Mouse (Mus musculus) splenic B cell, adult 2 months (primary cell): ENCODE results near the gene Trpc7.

Experiments used
- DNase-seq: peaks from one replicate; pipeline ENCODE4 v3.0.0-alpha.2; 2011; ENCODE audit warnings: low read depth, low spot score
- H3K27me3 ChIP-seq: 2 replicates; pipeline ENCODE4 v1.6.1; 2012; ENCODE audit warnings: mild to moderate bottlenecking, low read length, moderate library complexity, mixed read lengths; ENCODE audit not compliant: control insufficient read depth, poor library complexity, insufficient read depth, severe bottlenecking
- H3K36me3 ChIP-seq: 2 replicates; pipeline ENCODE4 v1.6.1; 2012; ENCODE audit warnings: mild to moderate bottlenecking, low read length, moderate library complexity, mixed read lengths; ENCODE audit not compliant: control insufficient read depth, poor library complexity, insufficient read depth, severe bottlenecking

The Trpc7 gene

DNA sequence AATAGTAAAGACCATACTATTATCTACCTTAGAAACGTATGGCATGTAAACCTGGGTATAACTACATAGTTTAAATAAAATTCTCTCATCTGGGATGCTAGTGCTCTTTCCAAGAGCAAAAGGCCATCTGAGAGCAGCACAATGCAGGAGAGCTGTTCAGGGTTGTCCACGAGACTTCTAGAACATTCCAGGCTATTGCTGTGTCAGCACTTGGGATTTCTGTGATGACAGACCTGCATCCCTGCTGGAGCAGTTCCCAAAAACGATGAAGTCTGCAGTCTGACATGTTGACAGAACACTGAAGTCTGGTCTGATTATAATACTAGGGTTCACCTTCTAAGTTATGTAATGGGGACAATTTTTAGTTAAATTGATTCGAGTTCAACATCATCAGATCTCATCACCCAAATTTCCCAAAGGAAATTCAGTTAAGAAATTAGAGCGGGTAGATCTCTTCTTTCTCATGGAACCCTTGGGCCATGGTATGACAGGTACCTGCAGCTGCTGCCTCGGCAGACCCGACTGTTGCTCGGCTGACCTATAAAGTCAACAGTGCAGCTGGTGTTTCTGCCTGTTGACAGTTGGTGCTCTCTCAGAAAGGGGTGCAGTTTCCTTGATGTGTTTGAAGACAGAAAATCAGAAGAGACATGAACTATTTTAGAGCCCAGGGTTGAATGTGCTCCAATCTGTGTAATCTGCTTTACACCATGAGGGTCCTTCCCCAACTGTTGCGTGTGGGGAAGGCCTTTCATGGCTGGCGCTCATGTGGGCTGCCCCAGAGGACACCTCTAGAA lies 148.9 kb downstream of the Trpc7 start:
- no peak for DNase-seq
- Histone ChIP-seq H3K36me3 (no peaks in the 10 kb centered on the region), H3K27me3 (no peaks in the 10 kb centered on the region)

DNA sequence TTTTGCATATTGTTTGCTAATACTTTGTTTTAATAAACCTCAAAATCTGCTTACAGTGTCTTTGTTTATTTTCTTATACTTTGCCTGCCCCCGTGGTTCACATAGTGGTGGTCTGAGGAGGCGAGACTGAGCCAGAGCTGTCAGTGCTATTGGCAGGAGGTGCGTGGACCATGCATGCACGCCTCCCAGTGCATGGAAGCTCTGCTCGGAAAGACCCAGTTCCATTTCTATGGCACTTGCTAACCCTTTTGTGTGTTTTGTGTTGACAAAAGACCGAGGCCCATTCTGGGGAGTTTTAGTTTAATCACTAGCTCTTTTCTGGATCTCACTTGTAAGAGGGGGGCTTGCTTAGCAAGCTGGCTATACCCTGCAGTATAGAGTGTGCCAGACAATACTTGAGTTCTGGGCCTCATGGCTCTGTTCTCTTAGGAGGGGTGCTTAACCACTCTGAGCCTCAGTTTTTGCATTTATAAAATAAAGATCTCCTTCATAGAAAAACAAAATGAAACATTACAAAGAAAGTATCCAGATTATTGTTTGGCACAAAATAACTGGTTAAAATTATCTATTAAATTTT lies 153.4 kb downstream of the Trpc7 start:
- peaks cover 8% of the 10 kb centered on the region; the same call in 1 of the 2 replicates for H3K36me3 ChIP-seq
- DNase-seq = no peak
- H3K27me3 ChIP-seq = no peaks in the 10 kb centered on the region

DNA sequence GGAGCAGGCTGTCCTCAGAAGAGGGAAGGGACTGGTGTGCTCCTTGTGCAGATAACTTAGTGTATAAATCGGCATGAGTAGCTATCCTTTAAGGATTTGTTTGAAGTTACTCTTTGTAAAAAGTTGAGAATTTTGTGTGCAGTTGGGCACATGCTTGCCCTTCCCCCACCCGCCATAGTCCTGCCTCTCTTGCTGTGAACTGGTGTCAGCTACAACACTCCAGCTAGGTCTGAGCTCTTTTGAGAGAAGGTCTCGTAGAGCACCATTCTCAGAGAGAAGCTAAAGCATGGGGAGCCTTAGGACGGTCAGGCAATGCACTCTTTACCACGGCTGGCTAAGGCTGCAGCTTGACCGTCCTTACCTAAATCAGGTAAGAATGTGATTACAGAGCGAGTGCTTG lies 154.1 kb downstream of the Trpc7 start:
- Histone ChIP-seq H3K36me3 (peaks cover 8% of the 10 kb centered on the region; the same call in 1 of the 2 replicates), H3K27me3 (no peaks in the 10 kb centered on the region)
- no peak for DNase-seq

DNA sequence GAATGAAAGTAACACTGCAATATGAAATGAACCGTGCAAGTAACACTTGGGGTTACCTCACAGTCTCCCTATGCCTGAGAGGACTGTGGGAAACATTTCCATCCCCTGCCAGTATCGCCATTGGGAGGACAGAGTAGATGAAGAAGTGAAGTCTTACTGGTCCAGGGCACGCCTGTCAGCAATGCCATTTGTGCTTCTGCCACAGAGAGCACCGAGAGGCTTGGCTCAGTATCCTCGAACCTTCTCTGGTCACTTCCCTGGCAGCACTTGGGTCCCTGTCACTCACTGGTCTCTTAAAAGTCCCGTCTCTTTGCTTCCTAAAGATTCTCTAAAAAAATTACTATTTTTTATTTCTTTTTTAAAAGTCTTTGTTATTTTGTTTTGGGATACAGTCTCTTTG lies 155.3 kb downstream of the Trpc7 start:
- Histone ChIP-seq H3K36me3 (peaks cover 8% of the 10 kb centered on the region; the same call in 1 of the 2 replicates), H3K27me3 (no peaks in the 10 kb centered on the region)
- DNase-seq = no peak

DNA sequence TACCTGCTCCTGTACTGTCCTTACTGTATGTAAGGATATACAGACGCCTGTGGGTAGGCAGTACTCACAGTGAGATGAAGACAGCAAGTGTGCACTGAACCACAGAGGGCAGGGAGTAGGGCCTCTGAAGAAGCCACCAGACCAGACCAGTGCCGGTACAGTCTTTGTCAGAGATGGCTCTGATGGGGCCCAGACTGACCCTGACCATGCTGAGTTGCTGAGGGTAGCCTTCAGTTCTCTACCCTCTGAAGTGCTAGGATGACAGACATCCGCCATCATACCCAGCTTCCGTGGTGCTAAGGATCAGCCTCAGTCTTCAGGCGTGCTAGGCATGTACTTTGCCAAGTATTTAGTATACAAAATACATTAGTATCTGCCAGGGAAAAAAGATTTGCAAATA lies 156.2 kb downstream of the Trpc7 start:
- no peaks in the 10 kb centered on the region for H3K27me3 ChIP-seq
- DNase-seq = no peak
- H3K36me3 ChIP-seq = peaks cover 8% of the 10 kb centered on the region; the same call in 1 of the 2 replicates

DNA sequence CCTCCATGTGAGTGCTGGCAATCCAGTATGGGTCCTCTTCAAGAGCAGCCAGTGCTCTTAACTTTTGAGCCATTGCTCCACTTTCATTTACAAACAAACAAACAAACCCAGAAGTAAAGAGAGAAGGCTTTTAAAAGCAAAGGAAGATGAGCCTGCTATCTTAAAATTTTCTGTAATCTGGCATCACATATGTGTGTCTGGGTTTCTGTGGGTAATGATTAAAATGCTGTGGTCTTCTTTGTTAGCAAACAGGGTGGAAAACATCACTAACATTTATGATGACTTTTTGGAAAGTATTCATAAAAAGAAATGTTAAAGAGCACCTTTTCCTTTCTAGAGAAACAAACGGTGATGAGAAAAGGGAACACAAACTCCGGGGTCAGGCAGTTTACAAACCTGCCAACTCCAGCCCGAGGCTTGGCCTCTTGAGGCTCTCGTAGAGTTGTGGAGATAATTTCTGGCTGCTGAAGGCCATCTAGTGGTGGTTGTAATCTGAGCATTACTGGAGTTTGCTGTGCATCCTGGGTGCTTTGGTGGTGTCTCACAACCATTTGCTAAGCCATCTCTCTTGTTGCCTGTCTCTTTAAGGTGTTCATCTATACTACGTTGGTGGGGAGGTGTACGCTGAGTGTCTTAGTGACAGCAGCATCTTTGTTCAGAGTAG lies 160.4 kb downstream of the Trpc7 start:
- H3K27me3 ChIP-seq = no peaks in the 10 kb centered on the region
- H3K36me3 ChIP-seq = peaks cover 9% of the 10 kb centered on the region; the same call in 1 of the 2 replicates
- DNase-seq = peak; percentile 27

DNA sequence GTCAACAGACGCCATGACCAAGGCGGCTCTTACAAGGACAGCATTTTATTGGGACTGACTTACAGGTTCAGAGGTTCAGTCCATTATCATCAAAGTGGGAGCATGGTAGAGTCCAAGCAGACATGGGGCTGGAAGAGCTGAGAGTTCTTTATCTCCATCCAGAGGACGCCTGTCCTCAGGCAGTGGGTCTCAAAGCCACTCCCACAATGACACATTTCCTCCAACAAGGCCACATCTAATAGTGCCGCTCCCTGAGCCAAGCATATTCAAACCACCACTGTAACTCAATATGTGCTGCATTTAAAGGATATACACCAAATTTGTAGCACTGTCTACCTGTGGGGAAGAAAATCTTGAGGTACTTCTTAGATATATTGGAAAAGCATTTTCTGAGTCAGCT lies 161.2 kb downstream of the Trpc7 start:
- peaks cover 9% of the 10 kb centered on the region; the same call in 1 of the 2 replicates for H3K36me3 ChIP-seq
- no peaks in the 10 kb centered on the region for H3K27me3 ChIP-seq
- DNase-seq = no peak

DNA sequence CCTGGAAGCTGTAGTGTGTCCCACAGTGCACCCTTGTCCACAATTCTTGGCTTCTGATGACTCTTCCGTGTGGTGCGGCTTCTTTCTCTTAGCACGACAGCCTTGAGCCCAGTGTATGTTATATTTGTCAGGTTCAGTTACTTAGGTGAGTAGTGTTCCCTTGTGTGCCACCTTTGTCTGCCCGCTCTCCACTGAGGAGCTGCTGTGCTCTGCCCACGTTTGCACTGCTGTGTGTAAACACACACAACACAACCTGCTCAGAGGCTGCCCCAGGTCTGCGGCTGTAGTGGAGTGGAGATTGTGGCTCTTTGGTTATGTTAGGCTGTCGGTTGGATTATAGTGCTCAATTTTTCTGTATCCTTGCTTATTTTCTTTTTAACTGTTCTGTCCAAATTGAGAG lies 166.7 kb downstream of the Trpc7 start:
- DNase-seq = no peak
- Histone ChIP-seq H3K27me3 (no peaks in the 10 kb centered on the region), H3K36me3 (peaks cover 6% of the 10 kb centered on the region; the same call in 1 of the 2 replicates)

DNA sequence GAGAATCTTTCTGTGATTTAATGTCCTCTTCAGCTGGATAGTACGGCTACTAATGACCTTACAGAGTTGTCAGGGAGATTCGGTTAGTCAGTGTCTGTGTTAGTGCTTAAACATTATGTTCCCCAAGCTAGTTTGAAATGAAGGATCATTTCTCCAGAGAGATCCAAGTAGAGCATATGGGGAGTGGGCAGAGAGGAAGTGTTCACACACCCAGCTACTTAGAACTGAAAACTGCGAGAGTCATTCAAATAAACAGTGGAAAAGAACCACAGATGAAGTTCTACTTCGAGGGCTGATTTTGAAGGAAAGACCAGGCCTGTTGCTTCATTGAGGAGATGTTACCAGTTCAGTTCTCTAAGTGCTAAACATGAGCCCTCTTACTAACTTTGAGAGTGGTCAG lies 169.2 kb downstream of the Trpc7 start:
- DNase-seq = no peak
- Histone ChIP-seq H3K36me3 (peaks cover 4% of the 10 kb centered on the region; the same call in 1 of the 2 replicates), H3K27me3 (no peaks in the 10 kb centered on the region)
